Mouse (Mus musculus): ENCODE measurements at regions not wholly inside any gene's neighbourhood (a gene's known extent, or its start where the extent isn't known, plus 50 kb on each side); places are given as distances from the start of the nearest gene placed in this dataset.

DNA sequence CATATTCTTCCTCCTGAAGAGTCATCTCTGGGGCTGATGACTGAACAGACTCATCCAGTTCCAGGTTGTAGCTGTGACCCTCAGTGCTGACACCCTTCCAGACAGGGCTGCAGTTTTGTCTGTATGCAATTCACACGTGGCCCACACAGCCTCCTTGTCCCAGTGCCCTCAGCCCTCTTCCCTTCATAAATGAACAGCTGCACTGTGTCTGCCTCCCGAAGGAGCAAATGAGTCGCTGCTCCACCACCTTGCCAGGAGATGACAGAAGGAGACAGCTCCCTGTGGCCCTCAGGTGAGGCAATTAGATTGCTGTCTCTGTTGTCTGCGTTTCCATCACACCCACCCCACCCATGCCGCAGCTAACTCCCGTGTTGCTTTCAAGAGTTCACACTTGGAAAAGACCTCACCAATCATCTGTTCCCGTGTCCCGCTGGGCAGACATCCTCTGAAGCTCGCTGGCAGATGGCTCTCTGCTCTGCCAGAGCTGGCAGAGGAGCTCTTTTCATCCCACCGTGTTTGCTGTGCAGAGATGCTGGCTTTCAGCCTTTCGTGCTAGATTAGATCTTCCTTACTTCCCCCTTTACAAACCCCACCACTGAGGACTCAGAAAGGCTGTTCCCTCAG, 135.5 kb upstream of the Slc35f3 start:
- no peak for DNase-seq

GRCm38 (mm10) chr8:126163954-126164353, 134.4 kb upstream of the Slc35f3 start:
- DNase-seq: no peak

DNA sequence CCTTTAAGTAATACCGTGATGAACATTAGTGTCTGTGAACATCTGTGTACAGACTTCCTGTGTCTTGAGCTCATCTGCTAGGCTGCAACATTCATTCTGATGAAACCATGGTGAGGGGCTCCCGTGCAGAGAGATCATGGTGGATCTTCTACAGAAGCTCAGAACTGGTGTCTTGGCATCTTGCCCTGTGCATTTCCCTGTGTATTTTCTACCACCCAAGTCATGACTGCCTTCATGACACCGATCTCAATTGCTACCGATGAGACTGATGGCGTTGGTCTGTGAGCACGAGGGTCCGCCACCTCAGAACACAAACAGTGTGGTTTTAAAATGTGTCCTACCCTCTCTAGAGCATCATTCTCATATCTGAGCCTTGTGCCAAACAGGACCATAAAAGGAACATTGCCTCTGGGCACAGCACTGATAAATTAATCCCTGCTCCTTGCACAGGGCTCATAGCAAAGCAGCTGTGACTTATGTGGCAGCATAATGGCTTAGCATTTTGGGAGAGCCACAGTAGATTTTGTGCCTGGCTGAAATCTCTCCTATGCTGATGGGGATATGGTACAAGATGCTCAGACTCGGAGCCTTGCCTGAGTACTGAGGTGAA, 132.8 kb upstream of the Slc35f3 start:
- no peak for DNase-seq

DNA sequence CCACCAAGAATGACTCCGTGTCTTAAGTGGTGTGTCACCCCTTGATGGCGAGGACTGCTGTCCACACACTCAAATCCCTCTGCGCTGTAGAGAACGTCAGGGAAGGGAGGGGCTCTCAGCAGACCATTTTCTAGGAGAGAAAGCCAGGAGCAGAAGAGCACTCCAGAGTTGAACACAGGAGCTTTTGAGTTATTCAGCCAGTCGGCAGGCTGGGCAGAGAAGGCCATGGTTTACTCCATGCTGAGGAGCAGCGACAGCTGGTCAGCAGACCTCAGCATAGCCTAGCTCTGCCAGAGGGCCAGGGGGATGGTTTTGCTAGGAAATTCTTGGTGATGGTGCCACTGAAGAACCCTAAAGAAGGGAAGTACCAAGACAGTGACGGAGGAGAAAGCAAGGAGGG, 132.0 kb upstream of the Slc35f3 start:
- no peak for DNase-seq

GRCm38 (mm10) chr8:126174451-126174850, 123.9 kb upstream of the Slc35f3 start:
- DNase-seq: no peak

DNA sequence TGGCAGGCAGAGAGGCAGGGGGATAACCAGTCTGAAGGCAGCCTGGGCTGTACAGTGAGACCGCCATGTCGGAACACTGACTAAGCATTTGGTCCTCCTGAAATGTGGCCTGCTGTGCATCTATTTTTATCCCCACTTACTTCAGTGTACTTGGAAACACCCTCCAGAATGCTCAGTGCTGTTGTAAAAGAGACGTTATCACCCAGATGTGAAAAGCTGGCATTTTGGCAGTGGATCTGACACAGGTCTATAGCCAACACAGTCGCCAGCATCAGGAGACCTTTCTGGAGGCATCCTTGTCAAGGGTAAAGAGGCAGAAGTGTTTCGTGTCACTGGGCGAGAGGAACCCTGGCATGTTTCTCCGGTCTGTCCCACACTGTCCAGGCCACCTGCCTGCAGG, 122.1 kb upstream of the Slc35f3 start:
- no peak for DNase-seq

- DNase-seq: no peak
These were observed 120.5 kb upstream of the Slc35f3 start for GRCm38 (mm10) chr8:126177855-126178254.

DNA sequence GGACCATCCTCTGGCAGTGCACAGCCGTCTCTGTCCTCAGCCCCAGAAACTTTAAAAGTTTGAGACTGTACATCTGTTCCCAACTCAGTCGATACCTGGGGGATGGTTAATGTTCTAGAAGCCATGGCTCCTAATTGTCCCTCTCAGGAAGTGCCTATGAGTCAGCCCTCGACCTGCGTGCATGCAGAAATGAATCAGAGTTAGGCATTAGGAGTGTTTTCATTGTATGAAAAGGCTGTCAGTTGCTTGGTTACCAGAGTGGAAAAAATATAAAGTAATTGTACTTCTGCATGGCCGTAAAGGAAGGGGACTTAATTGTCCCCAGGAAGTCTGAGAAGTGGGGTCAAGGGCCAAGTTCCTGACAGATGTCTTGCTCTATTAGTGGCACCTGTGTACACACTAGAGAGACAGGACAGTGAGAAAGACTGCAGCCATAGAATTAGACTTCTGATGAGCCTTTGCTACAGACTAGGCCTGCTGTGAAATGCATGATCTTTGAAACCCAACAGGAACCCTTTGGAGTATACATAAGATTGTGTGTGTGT, 109.5 kb upstream of the Slc35f3 start:
- no peak for DNase-seq

DNA sequence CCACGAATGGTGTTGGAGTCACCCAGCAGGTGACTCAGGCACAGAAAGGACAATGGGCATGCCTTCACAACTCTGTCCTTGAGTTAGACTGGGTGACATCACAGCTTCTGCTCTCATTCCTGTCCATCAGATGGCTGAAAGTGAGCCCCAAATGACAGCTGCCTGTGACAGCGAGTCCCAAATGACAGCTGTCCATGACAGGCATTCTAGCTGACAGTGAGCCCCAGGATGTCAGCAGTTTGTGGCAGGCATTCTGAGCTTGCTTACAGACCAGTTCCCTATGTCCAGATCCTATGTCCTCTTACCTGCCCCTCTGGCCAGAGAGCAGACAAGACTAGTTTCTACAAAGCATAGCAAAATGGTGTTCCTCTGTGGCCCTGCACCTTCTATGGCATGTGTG, 102.7 kb upstream of the Slc35f3 start:
- no peak for DNase-seq

DNA sequence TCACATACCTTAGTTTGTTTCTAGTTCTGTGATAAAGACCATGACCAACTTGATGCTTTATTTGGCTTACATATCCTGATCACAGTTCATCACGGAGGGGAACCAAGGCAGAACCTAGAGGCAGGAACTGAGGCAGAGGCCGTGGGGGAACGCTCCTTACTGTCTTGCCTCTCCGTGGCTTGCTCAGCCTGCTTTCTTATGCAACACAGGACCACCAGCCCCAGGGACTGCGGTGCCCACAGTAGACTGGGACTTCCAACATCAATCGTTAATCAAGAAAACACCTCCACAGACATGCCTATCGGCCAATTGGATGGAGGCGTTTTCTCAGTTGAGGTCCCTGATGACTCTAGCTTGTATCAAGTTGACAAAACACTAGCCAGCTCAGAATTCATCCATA, 87.8 kb upstream of the Slc35f3 start:
- DNase-seq: no peak

- no peak for DNase-seq
These were observed 85.6 kb upstream of the Slc35f3 start for GRCm38 (mm10) chr8:126212802-126213201.

- DNase-seq: no peak
These were observed 83.8 kb upstream of the Slc35f3 start for GRCm38 (mm10) chr8:126214571-126214970.

DNA sequence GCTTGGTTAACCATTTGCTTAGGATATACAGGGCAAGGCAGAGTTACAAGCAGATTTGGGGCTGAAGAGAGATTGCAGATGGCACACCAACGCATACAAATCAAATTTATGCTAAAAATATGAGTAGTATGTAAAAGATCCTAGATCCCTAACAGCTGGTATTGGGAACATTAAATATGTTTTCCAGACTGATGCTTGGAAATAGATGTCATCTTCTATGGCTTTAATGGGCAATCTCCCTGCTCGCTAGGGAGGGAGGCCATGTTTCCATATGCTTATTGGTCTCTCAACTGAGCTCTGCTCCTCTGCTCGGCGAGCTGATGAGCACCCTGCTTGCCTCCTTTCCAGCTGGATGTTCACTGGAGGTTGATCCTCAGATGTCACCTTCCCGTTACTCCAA, 82.0 kb upstream of the Slc35f3 start:
- DNase-seq: no peak

DNA sequence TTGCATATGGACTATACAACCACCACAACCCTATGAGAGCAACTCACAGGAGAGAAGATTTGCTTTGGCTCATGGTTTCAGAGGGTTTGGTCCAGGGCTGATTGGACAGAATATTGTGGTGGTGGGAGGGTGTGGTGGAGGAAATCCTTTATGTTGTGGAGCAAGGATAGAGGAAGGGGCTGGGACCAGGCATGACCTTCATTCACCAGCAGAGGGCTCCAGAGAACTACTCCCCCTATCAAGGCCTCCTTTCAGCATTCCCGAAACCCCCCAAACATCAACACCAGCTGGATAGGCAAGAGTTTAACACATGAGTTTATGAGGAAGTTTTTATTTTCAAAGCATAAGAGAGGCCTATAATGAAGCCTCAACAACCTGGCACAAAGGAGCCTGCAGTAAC, 76.7 kb upstream of the Slc35f3 start:
- no peak for DNase-seq

DNA sequence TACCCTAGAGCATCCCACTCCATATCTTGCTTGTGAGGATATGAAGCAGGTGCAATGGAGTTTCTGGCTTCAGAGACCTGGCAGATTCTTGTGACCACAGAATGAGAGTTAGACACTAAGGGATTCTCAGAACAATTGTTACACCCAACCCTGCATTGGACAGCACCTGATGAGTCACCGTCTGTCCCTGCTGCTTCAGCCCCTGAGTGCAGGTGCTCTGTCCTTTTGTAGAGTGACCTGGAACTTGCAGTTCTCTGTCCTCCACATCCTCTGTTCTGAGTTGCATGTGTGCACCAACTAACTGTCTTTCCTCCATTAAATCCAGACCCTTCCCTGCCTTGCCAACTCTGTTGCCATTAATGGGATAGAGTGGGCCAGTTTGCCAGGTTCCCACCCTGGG, 66.6 kb upstream of the Slc35f3 start:
- DNase-seq: no peak

GRCm38 (mm10) chr8:126232521-126232920, 65.8 kb upstream of the Slc35f3 start:
- DNase-seq: no peak

DNA sequence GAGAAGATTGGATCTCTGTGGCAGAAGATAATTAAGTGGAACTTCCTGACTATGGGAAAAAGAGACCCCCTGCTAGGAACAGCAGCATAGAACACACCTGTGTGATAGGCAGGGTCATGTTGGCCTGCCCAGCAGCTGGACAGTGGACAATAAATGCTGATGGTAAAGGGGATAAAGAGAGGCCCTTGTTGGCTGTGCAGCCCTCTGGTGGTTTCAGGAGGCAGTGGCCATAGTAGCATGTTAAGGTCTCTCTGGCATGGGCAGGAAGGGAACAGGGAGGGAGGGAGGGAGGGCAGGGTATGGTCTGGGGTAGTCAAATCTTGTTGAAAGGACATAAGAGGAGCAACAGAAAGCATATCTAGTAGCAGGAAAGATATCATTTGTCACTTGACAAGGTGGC, 58.7 kb upstream of the Slc35f3 start:
- DNase-seq: no peak

DNA sequence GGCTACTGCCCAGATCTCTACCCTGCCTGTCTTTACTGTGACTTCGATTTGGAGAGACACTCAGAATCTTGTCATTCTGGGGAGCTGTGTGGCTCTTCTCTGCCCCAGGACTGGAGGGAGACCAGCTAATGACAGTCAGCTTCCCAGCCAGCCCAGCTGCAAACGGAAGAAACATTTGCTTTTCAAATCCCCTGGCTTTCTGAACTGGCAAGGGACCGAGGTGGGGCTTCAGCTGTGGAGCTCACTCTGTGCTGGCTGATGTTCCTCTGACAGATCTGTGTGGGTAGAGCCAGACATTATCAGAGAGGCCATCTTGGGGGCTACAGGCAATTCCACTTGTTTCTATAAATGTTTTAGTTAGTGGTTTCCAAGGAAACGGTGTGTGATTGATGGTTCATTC, 54.0 kb upstream of the Slc35f3 start:
- no peak for DNase-seq
